Mouse (Mus musculus) hindbrain, embryonic 15.5 days (tissue): ENCODE measurements around the gene Gm4881. TPM values are rescaled to one million over a fixed set of nuclear protein-coding genes. Genes with fewer than 3 reads are reported as not detected.
"Not testable (repeated sequence)": the region's sequence is repeated elsewhere in the genome, so short reads cannot be mapped to it uniquely, and the experiment has no call there.

Experiments used
- ATAC-seq: fragments of 200-750 bp; cut with Nextera tagmentation; 2 replicates; pipeline ENCODE4 v1.8.0; 2017; ENCODE audit warnings: low read depth, moderate number of reproducible peaks, moderate TSS enrichment; ENCODE audit not compliant: low FRiP score
- H3K27ac ChIP-seq: fragments of 300-500 bp; sonication (generic); replicated peaks from 2 replicates; pipeline ENCODE4 v1.5.1; 2015; ENCODE audit warnings: mild to moderate bottlenecking, inconsistent platforms
- H3K27me3 ChIP-seq: fragments of 300-500 bp; sonication (generic); 2 replicates; pipeline ENCODE4 v1.6.1; 2015; ENCODE audit warnings: control low read depth, inconsistent platforms
- H3K36me3 ChIP-seq: fragments of 300-500 bp; sonication (generic); 2 replicates; pipeline ENCODE4 v1.6.1; 2015; ENCODE audit warnings: control low read depth, inconsistent platforms
- H3K4me1 ChIP-seq: fragments of 300-500 bp; sonication (generic); replicated peaks from 2 replicates; pipeline ENCODE4 v1.6.1; 2015; ENCODE audit warnings: control low read depth, inconsistent platforms
- H3K4me2 ChIP-seq: fragments of 300-500 bp; sonication (generic); 2 replicates; pipeline ENCODE4 v1.6.1; 2015; ENCODE audit warnings: moderate library complexity, mild to moderate bottlenecking, inconsistent platforms
- H3K4me3 ChIP-seq: fragments of 300-500 bp; sonication (generic); 2 replicates; pipeline ENCODE4 v1.5.1; 2015; ENCODE audit warnings: mild to moderate bottlenecking, inconsistent platforms
- H3K9ac ChIP-seq: fragments of 300-500 bp; sonication (generic); 2 replicates; pipeline ENCODE4 v1.6.1; 2015; ENCODE audit warnings: inconsistent platforms
- H3K9me3 ChIP-seq: fragments of 300-500 bp; sonication (generic); 2 replicates; pipeline ENCODE4 v1.6.1; 2016; ENCODE audit warnings: control low read depth, inconsistent platforms
- WGBS: fragments of 180-500 bp; shearing (Covaris S2); methylation state at CpG from one replicate; pipeline ENCODE4 v1.1.7; 2015; 5-methylcytosine and 5-hydroxymethylcytosine counted together
- polyA plus RNA-seq: library from polyadenylated mRNA; unstranded; fragments of >200 nt; fragmentation: Nextera tagmentation; extraction: Ambion mirVana; gene quantifications from 2 replicates; pipeline ENCODE4 v1.2.1, GENCODE M21; 2015

Gm4881 gene
- polyA plus RNA-seq, 1 experiment from 2014 or later = 5.4 TPM

DNA sequence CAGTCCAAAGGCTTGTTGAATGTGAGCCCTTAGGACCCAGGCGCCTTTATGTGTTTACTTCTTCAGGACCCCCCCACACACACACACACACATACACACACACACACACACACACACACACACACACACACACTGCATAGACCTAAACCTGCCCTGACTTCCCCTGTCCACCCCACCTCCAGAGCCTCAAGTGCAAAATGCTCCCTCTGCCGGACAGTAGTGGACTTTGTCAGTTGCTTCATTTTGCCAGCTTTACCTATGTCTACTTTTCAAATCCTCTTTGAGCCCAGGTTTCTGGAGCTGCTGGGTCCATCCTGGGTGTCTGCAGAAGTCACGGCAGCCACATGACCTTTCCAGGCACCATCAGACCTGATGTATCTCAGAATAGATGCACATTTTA, 39.4 kb downstream of the Gm4881 start:
- ATAC-seq = no peak
- 17% methylated on average over 3 of the region's 3 CpGs for WGBS

DNA sequence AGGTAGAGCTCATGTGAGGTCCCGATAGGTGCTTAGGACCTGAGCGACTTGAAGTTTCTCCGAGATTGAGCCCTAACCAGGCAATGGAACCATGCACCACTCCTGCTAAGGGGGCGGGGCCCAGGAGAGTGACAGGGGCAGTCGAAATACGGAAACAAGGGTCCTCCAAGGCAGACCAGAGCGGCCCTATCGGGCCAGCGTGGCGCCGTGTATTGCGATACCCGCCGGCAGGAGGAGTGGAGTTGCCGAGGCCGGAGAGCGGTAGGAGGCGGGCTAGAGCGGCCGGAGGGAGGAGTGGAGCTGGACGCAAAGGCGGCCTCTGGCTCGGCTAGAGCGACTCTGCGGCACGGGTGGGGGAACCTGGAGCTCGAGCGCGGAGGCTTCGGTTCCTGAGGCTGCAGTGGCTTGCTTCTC, 40.2 kb downstream of the Gm4881 start:
- H3K9ac ChIP-seq = peak overlapping the region; percentile 60
- no peaks in the 10 kb centered on the region for H3K36me3 ChIP-seq
- H3K4me2 ChIP-seq = peak overlapping the region; percentile 63
- under 1% methylated on average over 30 of the region's 30 CpGs for WGBS
- peak overlapping the region; percentile 78 for H3K27ac ChIP-seq
- no peaks in the 10 kb centered on the region for H3K27me3 ChIP-seq
- H3K9me3 ChIP-seq = no peaks in the 10 kb centered on the region
- peaks cover 49% of the 10 kb centered on the region for H3K4me1 ChIP-seq
- H3K4me3 ChIP-seq = peak overlapping the region; percentile 57
- ATAC-seq = peak; percentile 98

More for the DNA sequence above, 39.4 kb downstream of the Gm4881 start:
- H3K4me1 ChIP-seq = peaks cover 49% of the 10 kb centered on the region
- no peaks in the 10 kb centered on the region for H3K27me3 ChIP-seq
- H3K4me2 ChIP-seq = peak overlapping the region; percentile 63
- H3K9me3 ChIP-seq = no peaks in the 10 kb centered on the region
- H3K4me3 ChIP-seq = peak overlapping the region; percentile 57
- peak overlapping the region; percentile 60 for H3K9ac ChIP-seq
- H3K36me3 ChIP-seq = peaks cover 3% of the 10 kb centered on the region; the same call in 1 of the 2 replicates
- H3K27ac ChIP-seq = peak overlapping the region; percentile 78; the same call in 1 of the 2 replicates

DNA sequence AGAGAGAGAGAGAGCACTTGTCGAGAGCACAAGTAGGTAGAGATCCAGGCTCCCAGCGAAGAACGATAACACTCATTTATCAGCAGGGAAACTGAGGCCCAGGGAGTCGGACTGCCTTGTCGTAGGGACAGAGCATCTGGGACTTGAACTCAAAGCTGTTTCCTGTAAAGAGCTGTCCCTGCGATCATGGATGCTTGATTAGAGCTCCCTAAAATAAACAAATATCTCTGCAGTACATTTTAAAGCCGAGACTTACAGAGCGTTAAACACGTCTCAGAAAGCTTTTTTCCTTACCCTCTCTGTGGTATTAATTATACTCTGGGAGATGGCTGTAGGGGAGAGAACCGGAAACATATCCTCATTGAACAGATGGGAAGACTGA, 40.9 kb downstream of the Gm4881 start:
- peak overlapping the region; percentile 57 for H3K4me3 ChIP-seq
- 47% methylated on average over 10 of the region's 10 CpGs for WGBS
- ATAC-seq = no peak
- no peaks in the 10 kb centered on the region for H3K9me3 ChIP-seq
- H3K9ac ChIP-seq = peak overlapping the region; percentile 70; the same call in 1 of the 2 replicates
- H3K4me2 ChIP-seq = peak overlapping the region; percentile 63
- H3K27me3 ChIP-seq = no peaks in the 10 kb centered on the region
- H3K4me1 ChIP-seq = peaks cover 49% of the 10 kb centered on the region
- H3K36me3 ChIP-seq = no peaks in the 10 kb centered on the region
- H3K27ac ChIP-seq = 0 out of 2 replicates have a peak overlapping the region, but pooled peaks have one; percentile 71

DNA sequence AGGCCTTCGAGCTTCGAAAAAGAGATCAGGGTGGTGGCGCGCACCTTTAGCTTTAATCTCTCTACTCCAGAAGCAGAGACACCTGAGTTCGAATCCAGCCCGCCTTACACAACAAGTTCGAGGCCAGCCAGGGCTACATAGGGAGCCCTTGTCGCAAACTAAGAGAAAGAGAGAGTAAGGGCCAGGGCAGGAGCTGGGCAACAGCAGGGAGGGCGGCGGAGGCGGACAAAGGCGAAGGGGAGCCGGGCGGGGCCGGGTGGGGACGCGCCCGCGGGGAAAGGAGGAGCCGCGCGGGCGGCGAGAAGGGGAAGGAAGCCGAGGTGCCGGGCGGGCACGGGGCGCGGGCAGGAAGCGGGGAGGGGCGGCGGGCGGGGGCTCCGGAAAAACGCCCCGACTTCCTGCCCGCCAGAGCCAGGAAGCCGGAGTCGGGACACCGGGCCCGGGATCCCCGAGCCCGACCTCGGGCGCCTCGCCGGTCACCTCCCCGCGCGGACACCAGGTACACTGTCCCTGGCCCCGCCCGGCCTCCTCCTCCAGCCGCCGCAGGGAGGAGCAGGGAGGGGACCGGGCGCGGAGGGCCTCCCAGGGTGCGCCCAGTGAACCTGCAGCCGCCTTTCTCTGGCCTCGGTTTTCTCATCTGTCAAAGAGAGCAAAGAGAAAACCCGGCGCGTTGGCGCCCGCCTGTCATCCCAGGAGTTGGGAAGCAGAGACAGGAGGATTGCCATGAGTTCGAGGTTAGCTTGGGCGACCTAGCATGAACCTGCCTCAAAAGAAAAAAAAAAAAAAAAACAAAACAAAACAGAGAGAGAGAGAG, 41.5 kb downstream of the Gm4881 start, which contains the start of gene Arhgef1:
Arhgef1 (plus strand) TSS at position 283 of the 814 bp plus-strand sequence.
- Histone ChIP-seq H3K27me3 (no peaks in the 10 kb centered on the region), H3K4me2 (peak within 1 kb of the TSS; percentile 63), H3K36me3 (no peaks in the 10 kb centered on the region), H3K27ac (peak within 1 kb of the TSS; percentile 71), H3K4me1 (peaks cover 49% of the 10 kb centered on the region), H3K4me3 (peak within 1 kb of the TSS; percentile 57), H3K9me3 (no peaks in the 10 kb centered on the region), H3K9ac (peak within 1 kb of the TSS; percentile 70)
- WGBS = 6% methylated on average over 56 of the region's 68 CpGs
- ATAC-seq = no peak

DNA sequence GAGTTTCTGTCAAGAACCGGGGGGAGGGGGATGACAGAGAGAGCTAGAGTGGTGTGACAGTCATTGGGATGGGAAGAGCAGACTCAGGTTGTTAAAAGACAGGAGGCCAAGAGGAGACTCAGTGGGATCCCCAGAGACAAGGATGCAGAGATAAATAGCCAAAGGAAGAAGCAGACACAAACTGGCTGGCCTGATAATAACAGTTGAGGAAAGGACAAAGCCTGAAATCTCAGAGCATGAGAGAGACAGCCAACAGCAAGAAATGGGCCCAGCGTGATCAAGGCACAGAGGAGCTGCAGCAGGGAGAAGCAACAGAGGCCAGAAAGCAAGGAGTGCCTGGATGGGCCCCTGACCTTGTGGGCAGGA, 42.0 kb downstream of the Gm4881 start:
- no peaks in the 10 kb centered on the region for H3K36me3 ChIP-seq
- peak overlapping the region; percentile 57 for H3K4me3 ChIP-seq
- 60% methylated on average over 2 of the region's 2 CpGs for WGBS
- H3K27me3 ChIP-seq = no peaks in the 10 kb centered on the region
- H3K4me2 ChIP-seq = peak overlapping the region; percentile 63
- H3K4me1 ChIP-seq = peaks cover 45% of the 10 kb centered on the region
- H3K27ac ChIP-seq = peak overlapping the region; percentile 71
- H3K9ac ChIP-seq = peak overlapping the region; percentile 70; the same call in 1 of the 2 replicates
- no peaks in the 10 kb centered on the region for H3K9me3 ChIP-seq
- no peak for ATAC-seq

DNA sequence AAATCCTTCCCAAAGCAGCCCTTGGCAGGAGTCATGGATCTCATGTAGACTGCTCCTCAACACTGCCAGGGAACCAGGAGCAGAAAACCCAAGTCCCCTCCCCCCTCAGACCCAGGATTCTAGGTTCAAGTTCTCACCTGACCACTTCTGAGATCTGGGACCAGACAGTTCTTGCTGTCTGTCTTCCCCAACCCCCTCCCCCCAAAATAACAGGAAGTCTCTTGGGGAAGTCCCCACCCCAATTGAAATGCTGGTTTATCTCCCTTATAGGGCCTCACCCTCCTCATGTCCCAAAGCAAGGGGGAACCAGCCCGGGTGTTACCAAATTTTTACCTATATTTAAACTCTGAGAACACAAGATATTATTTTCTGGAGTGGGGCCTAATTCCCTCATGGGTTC, 42.5 kb downstream of the Gm4881 start:
- H3K36me3 ChIP-seq = no peaks in the 10 kb centered on the region
- no peak overlapping the region for H3K9ac ChIP-seq
- no peaks in the 10 kb centered on the region for H3K9me3 ChIP-seq
- H3K4me1 ChIP-seq = peaks cover 40% of the 10 kb centered on the region
- H3K4me3 ChIP-seq = no peak overlapping the region
- ATAC-seq = no peak
- 0 out of 2 replicates have a peak overlapping the region, but pooled peaks have one; percentile 71 for H3K27ac ChIP-seq
- H3K4me2 ChIP-seq = 0 out of 2 replicates have a peak overlapping the region, but pooled peaks have one; percentile 63
- WGBS = 64% methylated on average over 1 of the region's 1 CpGs
- no peaks in the 10 kb centered on the region for H3K27me3 ChIP-seq

DNA sequence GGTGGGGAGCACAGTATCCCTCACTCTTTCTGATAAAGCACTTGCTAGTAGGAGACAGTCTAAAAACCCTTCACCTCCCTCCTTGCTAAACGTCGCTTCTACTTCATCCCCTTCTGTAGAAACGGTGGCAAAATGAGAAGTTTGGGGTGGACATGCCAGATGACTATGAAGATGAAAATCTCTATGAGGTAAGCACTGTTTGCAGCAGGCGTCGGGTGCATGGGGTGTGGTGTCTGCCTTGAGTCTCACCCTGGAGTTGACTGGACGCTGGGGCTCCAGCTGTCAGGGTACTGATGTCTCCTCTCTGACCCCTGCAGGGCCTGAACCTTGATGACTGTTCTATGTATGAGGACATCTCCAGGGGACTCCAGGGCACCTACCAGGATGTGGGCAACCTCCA, 43.2 kb downstream of the Gm4881 start:
- H3K9ac ChIP-seq = no peak overlapping the region
- H3K36me3 ChIP-seq = no peaks in the 10 kb centered on the region
- H3K4me1 ChIP-seq = peaks cover 34% of the 10 kb centered on the region
- ATAC-seq = no peak
- H3K4me2 ChIP-seq = no peak overlapping the region
- H3K9me3 ChIP-seq = no peaks in the 10 kb centered on the region
- no peak overlapping the region for H3K4me3 ChIP-seq
- no peak overlapping the region for H3K27ac ChIP-seq
- whole genome bisulfite sequencing = 78% methylated on average over 6 of the region's 6 CpGs
- no peaks in the 10 kb centered on the region for H3K27me3 ChIP-seq

DNA sequence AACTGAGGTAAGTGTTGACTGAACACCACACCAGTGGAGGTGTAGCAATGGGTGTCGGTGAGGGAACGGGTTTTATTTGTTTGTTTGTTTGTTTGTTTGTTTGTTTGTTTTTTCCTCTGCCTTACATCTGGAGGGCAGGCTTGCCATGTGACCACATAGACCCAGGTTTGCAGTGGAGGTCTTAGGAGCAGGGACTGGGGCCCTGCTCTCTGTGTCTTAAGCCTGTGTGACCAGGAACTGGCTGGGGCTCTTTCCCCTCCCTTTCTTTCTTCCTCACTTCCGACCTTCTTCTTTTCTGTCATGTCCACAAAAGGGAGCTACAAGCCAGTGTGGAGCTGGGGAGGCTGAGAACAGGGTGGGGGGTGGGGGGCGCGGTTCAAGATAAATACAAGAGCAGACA, 46.3 kb downstream of the Gm4881 start:
- no peak for ATAC-seq
- no peak overlapping the region for H3K4me2 ChIP-seq
- H3K27me3 ChIP-seq = no peaks in the 10 kb centered on the region
- no peaks in the 10 kb centered on the region for H3K36me3 ChIP-seq
- no peak overlapping the region for H3K4me3 ChIP-seq
- H3K9ac ChIP-seq = no peak overlapping the region
- H3K9me3 ChIP-seq = no peaks in the 10 kb centered on the region
- peaks cover 9% of the 10 kb centered on the region for H3K4me1 ChIP-seq
- no peak overlapping the region for H3K27ac ChIP-seq
- WGBS = 78% methylated on average over 5 of the region's 5 CpGs

DNA sequence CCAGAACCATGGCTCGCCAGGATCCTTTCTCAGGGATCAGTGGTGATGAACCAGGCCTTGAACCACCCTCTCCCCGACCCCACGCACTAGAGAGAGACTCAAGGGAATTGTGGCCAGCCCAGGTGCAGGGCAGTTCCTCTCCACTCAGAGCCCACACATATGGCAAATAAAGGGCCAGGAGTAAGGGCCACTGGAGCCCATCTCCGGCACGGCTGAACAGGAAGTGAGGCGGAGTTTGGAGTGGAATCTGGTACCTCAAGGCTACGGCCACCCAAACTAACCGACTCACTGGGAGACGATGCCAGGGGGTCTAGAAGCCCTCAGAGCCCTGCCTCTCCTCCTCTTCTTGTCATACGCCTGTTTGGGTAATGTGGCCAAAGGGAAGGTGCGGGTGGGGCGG, 47.1 kb downstream of the Gm4881 start, which contains the start of gene Cd79a:
Cd79a (plus strand) TSS at position 158 of the 400 bp plus-strand sequence.
- no peak within 1 kb of the TSS for H3K4me3 ChIP-seq
- H3K36me3 ChIP-seq = no peaks in the 10 kb centered on the region
- 84% methylated on average over 12 of the region's 12 CpGs for WGBS
- no peaks in the 10 kb centered on the region for H3K27me3 ChIP-seq
- H3K9me3 ChIP-seq = no peaks in the 10 kb centered on the region
- no peak for ATAC-seq
- H3K9ac ChIP-seq = no peak within 1 kb of the TSS
- H3K4me2 ChIP-seq = no peak within 1 kb of the TSS
- no peak within 1 kb of the TSS for H3K27ac ChIP-seq
- peaks cover 2% of the 10 kb centered on the region; the same call in 1 of the 2 replicates for H3K4me1 ChIP-seq

DNA sequence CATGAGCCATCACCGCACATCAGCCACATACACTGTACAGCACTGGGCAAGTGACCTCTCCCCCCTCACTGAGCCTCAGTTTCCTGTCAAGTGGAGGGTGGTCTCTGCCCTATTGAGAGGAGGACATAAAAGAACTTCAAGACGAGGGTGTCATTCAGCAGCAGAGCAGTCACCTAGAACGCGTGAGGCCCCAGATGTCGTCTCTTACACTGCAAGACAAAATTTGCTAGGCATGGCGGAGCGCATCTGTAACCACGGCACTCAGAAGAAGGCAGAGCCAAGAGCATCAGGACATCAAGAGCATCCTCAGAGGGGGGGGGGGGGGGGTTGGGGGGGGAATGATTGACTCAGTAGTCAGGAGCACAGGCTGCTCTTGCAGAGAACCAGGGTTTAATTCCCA, 48.0 kb downstream of the Gm4881 start:
- no peak for ATAC-seq
- no peaks in the 10 kb centered on the region for H3K4me1 ChIP-seq
- no peaks in the 10 kb centered on the region for H3K9me3 ChIP-seq
- no peak overlapping the region for H3K4me2 ChIP-seq
- no peaks in the 10 kb centered on the region for H3K36me3 ChIP-seq
- no peaks in the 10 kb centered on the region for H3K27me3 ChIP-seq
- H3K27ac ChIP-seq = no peak overlapping the region
- no peak overlapping the region for H3K9ac ChIP-seq
- no peak overlapping the region for H3K4me3 ChIP-seq
- 68% methylated on average over 8 of the region's 8 CpGs for WGBS

DNA sequence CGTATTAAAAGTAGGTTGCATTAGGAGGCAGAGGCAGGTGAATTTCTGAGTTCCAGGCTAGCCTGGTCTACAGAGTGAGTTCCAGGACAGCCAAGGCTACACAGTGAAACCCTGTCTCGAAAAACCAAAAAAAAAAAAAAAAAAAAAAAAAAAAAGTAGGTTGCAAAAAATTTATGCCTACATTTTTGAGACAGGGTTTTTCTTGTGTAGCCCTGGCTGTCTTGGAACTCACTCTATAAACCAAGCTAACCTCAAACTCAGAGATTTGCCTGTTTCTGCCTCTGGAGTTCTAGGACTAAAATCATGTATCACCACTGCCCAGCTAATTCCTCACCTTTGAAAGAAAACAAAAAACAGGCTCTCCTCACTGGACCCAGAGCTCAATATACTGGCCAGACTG, 48.5 kb downstream of the Gm4881 start:
- H3K9me3 ChIP-seq, H3K27ac ChIP-seq, H3K4me1 ChIP-seq, H3K4me3 ChIP-seq, ATAC-seq, H3K36me3 ChIP-seq, H3K9ac ChIP-seq, H3K4me2 ChIP-seq, H3K27me3 ChIP-seq: not testable (repeated sequence)
- 88% methylated on average over 2 of the region's 2 CpGs for WGBS

DNA sequence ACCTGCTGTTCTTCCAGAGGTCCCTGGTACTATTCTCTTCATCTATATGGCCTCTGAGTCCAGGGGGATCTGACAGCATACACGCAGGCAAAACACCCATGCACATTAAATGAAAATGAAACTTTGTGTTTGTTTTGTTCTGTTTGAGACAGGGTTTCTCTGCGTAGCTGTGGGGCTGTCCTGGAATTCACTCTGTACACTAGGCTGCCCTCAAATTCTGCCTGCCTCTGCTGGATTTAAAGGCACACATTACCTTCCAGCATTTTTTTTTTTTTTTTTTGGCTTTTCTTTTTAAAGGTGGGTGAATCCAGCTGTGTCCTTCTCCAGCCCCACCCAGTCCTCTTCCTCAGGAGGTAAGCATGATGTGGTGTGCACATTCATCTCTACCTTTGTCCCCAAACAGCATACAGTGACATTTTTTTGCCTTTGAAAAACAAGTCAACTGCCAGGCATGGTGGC, 52.1 kb downstream of the Gm4881 start:
- no peak for ATAC-seq
- no peak overlapping the region for H3K9ac ChIP-seq
- no peak overlapping the region for H3K27ac ChIP-seq
- WGBS = 76% methylated on average over 2 of the region's 2 CpGs
- no peak overlapping the region for H3K4me2 ChIP-seq
- H3K36me3 ChIP-seq = peaks cover 28% of the 10 kb centered on the region
- H3K9me3 ChIP-seq = no peaks in the 10 kb centered on the region
- no peak overlapping the region for H3K4me3 ChIP-seq
- H3K4me1 ChIP-seq = peaks cover 8% of the 10 kb centered on the region; the same call in 1 of the 2 replicates
- no peaks in the 10 kb centered on the region for H3K27me3 ChIP-seq
